Mouse (Mus musculus) liver, embryonic 12.5 days (tissue): Measurements from ENCODE around the gene Phf2. TPM values are rescaled to one million over a fixed set of nuclear protein-coding genes. Genes with fewer than 3 reads are reported as not detected.

Source experiments
- ATAC-seq: fragments of 200-750 bp; cut with Nextera tagmentation; 2 replicates; pipeline ENCODE4 v1.8.0; 2017; ENCODE audit warnings: moderate number of reproducible peaks, mild to moderate bottlenecking, moderate library complexity
- H3K27ac ChIP-seq: fragments of 300-500 bp; sonication (generic); 2 replicates; pipeline ENCODE4 v1.5.1; 2016; ENCODE audit warnings: mild to moderate bottlenecking
- H3K27me3 ChIP-seq: fragments of 300-500 bp; sonication (generic); replicated peaks from 2 replicates; pipeline ENCODE4 v1.6.1; 2016; ENCODE audit warnings: mild to moderate bottlenecking, moderate library complexity
- H3K36me3 ChIP-seq: fragments of 300-500 bp; sonication (generic); 2 replicates; pipeline ENCODE4 v1.6.1; 2016; ENCODE audit warnings: mild to moderate bottlenecking, moderate library complexity
- H3K4me1 ChIP-seq: fragments of 300-500 bp; sonication (generic); 2 replicates; pipeline ENCODE4 v1.6.1; 2016
- H3K4me2 ChIP-seq: fragments of 300-500 bp; sonication (generic); 2 replicates; pipeline ENCODE4 v1.6.1; 2016; ENCODE audit warnings: mild to moderate bottlenecking, moderate library complexity
- H3K4me3 ChIP-seq: fragments of 300-500 bp; sonication (generic); 2 replicates; pipeline ENCODE4 v1.5.1; 2016; ENCODE audit warnings: mild to moderate bottlenecking, moderate library complexity
- H3K9ac ChIP-seq: fragments of 300-500 bp; sonication (generic); 2 replicates; pipeline ENCODE4 v1.6.1; 2016; ENCODE audit warnings: mild to moderate bottlenecking, moderate library complexity
- H3K9me3 ChIP-seq: fragments of 300-500 bp; sonication (generic); replicated peaks from 2 replicates; pipeline ENCODE4 v1.6.1; 2016; ENCODE audit warnings: mild to moderate bottlenecking, moderate library complexity
- WGBS: fragments of 180-500 bp; shearing (Covaris S2); methylation state at CpG from one replicate; pipeline ENCODE4 v1.1.7; 2016; ENCODE audit not compliant: insufficient replicate concordance; 5-methylcytosine and 5-hydroxymethylcytosine counted together
- polyA plus RNA-seq: library from polyadenylated mRNA; unstranded; fragments of >200 nt; fragmentation: Nextera tagmentation; extraction: Ambion mirVana; gene quantifications from 2 replicates; pipeline ENCODE4 v1.2.1, GENCODE M21; 2016

Gene Phf2
- polyA plus RNA-seq, 1 experiment from 2014 or later = 2.9 TPM

DNA sequence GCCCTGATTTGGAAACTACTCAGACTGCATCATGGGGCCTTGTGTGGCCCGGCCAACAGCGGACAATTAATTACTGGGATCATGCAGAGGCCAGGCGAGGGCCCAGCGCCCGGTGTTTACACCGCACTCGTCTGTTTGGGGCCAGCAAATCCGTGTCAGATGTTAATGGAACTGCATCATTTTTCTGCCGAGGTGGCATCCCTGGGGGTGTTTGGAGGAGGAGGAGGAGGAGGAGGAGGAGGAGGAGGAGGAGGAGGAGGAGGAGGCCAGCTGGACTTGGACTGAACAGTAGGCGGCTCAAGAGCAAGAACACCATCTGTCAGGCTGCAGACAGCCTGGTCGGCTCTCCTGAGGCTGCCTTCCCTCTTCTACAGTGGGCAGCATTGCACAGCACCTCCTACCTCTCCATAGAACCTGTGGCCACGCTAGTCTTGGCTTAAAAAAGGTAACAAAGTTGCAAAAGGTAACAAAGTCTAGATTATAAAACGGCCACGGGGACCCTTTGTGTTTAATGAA, 72.6 kb downstream of the Phf2 start:
- WGBS = 69% methylated on average over 14 of the region's 14 CpGs
- Histone ChIP-seq H3K27ac (no peak overlapping the region), H3K36me3 (peaks cover 22% of the 10 kb centered on the region), H3K4me3 (no peak overlapping the region), H3K4me2 (no peak overlapping the region), H3K9ac (no peak overlapping the region), H3K27me3 (no peaks in the 10 kb centered on the region), H3K4me1 (peaks cover 12% of the 10 kb centered on the region), H3K9me3 (no peaks in the 10 kb centered on the region)
- ATAC-seq = no peak

DNA sequence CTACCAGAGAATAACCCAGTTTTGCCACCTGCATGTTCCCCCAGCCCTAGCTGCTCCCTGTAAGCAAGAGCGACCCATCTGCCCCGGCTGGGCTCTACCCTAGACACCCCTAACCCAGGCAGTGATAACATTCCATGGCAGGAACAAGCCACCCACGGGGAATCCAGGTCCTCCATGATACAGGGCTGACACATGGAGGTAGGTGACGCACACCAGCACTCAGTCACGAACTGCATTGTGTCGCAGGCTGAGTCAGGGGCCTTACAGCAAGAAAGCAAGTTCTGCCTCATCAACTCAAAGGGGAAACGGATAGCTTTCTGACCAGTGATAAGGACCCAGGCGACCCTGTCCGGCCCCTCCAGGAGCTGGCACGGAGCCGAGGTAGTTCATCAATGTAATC, 74.0 kb downstream of the Phf2 start:
- no peak overlapping the region for H3K4me3 ChIP-seq
- peaks cover 12% of the 10 kb centered on the region for H3K4me1 ChIP-seq
- H3K27me3 ChIP-seq = no peaks in the 10 kb centered on the region
- no peak overlapping the region for H3K27ac ChIP-seq
- H3K36me3 ChIP-seq = peaks cover 8% of the 10 kb centered on the region; the same call in 1 of the 2 replicates
- H3K4me2 ChIP-seq = no peak overlapping the region
- H3K9me3 ChIP-seq = no peaks in the 10 kb centered on the region
- ATAC-seq = no peak
- 46% methylated on average over 11 of the region's 11 CpGs for WGBS
- no peak overlapping the region for H3K9ac ChIP-seq

DNA sequence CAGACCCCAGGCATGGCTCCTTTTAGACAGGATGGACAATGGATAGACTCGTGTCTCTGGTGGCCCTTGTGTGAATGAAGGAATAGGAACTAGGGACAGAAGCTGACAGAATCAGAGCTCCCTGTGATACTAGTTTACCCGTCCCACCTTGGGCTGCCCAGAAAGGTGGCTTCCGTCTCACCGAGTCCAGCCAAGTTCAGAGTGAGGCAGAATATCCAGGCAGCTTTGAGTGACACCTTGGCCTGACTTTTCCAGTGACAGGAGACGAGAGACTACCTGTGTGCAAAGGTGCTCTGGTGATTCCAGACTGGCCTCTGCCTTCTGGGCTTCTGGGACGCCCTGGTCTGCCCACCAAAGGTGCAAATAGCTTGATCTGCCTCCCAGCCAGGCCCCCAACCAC, 75.2 kb downstream of the Phf2 start:
- 63% methylated on average over 6 of the region's 6 CpGs for WGBS
- Histone ChIP-seq H3K27ac (no peak overlapping the region), H3K9ac (no peak overlapping the region), H3K9me3 (no peaks in the 10 kb centered on the region), H3K4me1 (peaks cover 3% of the 10 kb centered on the region), H3K4me2 (no peak overlapping the region), H3K27me3 (no peaks in the 10 kb centered on the region), H3K36me3 (no peaks in the 10 kb centered on the region), H3K4me3 (no peak overlapping the region)
- no peak for ATAC-seq

DNA sequence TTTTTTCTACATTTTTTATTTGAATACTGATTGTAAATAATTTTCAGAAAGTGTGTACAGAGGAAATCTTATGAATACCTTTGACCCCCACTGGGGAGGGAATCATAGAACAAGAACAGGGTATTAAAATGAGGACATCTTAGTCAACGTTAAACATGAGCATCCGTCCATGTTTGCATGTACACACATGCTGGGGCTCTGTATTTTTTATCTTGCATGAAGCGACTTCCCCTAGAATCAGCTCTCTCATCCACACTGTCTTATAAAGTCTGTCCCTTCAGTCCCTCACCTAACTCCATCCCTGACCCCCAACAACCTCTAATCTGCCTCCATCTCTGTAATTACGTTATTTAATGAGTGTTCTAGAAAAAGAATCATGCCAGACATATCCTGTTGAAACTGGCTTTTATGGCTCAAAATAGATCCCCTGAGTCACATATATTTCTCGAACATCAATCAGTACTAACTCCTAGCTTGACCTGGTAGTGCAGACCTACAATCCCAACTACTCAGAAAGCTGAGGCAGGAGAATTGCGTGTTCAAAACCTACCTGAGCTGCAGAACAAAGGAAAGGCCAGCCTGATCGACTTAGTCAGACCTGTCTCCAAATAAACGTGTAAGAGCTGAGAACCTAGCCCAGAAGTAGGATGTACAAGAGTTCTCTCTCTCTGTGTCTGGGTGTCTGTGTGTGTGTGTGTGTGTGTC, 86.2 kb downstream of the Phf2 start:
- 68% methylated on average over 8 of the region's 8 CpGs for WGBS
- H3K27me3 ChIP-seq = peaks cover 25% of the 10 kb centered on the region; the same call in 1 of the 2 replicates
- no peak overlapping the region for H3K4me3 ChIP-seq
- H3K9ac ChIP-seq = no peak overlapping the region
- H3K9me3 ChIP-seq = no peaks in the 10 kb centered on the region
- no peak overlapping the region for H3K27ac ChIP-seq
- no peak overlapping the region for H3K4me2 ChIP-seq
- H3K4me1 ChIP-seq = peaks cover 4% of the 10 kb centered on the region; the same call in 1 of the 2 replicates
- no peaks in the 10 kb centered on the region for H3K36me3 ChIP-seq
- no peak for ATAC-seq

DNA sequence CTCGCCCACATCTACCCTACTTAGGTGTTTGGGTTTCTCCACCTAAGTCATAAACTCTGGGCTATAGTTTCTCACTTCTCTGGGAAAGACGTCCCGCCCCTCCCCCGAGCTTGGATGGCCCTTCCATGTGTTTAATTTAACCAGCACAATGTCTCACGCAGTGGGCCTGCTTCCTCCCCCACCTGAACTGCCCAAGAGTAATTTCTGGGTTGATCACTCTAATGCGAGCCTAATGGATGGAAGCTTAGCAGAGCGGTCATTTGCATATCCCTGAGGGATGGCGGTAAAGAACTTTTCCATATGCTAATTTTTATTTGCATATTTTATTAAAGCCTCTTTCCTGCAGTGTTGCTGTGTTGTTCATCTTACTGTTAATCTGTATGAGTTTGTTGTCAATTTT, 86.8 kb downstream of the Phf2 start:
- Histone ChIP-seq H3K4me2 (no peak overlapping the region), H3K27me3 (peaks cover 27% of the 10 kb centered on the region; the same call in 1 of the 2 replicates), H3K9me3 (no peaks in the 10 kb centered on the region), H3K4me1 (peaks cover 4% of the 10 kb centered on the region; the same call in 1 of the 2 replicates), H3K9ac (no peak overlapping the region), H3K27ac (no peak overlapping the region), H3K4me3 (no peak overlapping the region), H3K36me3 (no peaks in the 10 kb centered on the region)
- ATAC-seq = no peak
- 44% methylated on average over 8 of the region's 8 CpGs for WGBS

DNA sequence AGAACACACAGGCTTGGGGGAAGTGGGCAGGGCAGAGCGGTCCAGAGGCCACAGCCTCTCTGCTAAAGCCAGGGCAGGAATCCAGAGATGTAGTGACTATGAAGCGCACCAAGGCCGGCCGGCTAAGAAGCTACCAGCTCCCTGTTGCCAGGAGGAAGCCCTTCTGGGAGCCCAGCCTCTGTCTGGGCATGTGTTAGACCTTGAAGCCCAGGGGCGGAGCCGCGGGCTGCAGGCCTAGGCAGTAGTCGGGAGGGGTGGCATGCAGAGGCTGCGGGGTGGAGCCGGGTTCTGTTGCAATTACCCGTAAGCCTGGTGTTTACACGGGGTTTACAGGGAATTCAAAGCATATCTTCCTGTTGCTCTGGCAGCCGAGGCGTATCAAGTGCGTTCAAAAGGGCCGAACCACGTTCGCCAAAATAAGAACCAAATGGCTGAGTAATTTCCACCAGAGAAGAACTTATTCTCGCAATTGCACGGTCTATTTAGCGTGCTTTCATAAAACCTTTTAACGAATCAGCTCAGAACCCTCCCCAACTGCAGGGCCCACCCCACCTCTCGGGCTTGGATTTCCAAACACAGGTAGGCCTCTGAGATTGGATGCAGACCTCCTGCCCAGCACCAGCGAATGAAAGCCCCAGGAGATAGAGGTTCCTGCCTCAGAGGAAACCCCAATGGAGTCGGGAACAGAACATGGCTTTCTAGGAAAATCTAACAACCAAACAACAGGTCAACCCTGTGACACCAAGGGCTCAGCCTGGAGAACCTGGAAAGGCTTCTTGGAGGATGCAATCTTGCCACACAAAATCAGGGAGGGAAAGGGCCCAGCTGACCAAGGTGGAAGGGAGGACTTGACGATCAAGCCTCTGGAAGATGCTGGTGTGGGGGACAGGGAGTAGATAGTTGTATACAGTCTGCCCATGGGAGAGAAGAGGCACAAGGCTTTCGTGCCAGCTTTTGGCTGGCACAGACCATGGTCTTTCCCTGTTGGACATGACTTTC, 87.9 kb downstream of the Phf2 start:
- peak; percentile 57; the same call in 1 of the 2 replicates for ATAC-seq
- 39% methylated on average over 27 of the region's 27 CpGs for WGBS
- Histone ChIP-seq H3K4me2 (0 out of 2 replicates have a peak overlapping the region, but pooled peaks have one; percentile 19), H3K4me3 (no peak overlapping the region), H3K4me1 (peaks cover 4% of the 10 kb centered on the region; the same call in 1 of the 2 replicates), H3K9me3 (no peaks in the 10 kb centered on the region), H3K36me3 (no peaks in the 10 kb centered on the region), H3K9ac (no peak overlapping the region), H3K27me3 (peaks cover 27% of the 10 kb centered on the region; the same call in 1 of the 2 replicates), H3K27ac (no peak overlapping the region)

DNA sequence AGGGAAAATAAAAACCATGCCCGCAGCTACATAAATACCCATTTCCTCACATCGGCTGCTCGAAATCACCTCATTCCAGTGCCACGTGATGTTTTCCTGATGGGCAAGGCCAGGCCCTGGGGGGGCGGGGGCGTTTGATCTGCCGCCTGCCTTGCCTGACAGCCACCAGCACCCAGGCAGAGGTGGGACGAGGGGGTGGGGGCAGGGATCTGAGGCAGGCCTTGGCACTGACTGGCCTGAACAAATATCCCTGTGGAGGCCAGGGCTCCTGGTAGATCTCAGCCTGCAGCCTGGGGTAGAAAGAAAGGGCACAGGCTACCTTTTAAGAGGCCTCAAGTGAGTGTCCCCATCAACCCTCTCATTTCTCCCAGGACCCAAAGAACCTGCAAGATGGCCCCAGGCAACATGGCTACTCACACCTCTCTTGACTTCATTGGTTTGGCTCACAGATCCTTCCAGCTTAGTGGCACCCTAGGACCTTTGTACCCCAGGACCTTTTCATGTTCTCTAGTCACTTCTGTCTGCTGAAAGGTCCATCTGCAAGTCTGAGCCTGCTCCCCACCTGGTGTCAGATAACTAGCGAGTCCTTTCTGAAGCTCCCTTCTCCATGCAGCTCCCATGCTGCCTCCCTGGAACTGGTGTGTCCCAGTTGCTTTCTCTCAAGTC, 90.4 kb downstream of the Phf2 start:
- no peak for ATAC-seq
- peaks cover 27% of the 10 kb centered on the region; the same call in 1 of the 2 replicates for H3K27me3 ChIP-seq
- H3K4me2 ChIP-seq = no peak overlapping the region
- peaks cover 4% of the 10 kb centered on the region; the same call in 1 of the 2 replicates for H3K4me1 ChIP-seq
- WGBS = 47% methylated on average over 9 of the region's 9 CpGs
- H3K27ac ChIP-seq = no peak overlapping the region
- H3K9me3 ChIP-seq = no peaks in the 10 kb centered on the region
- H3K9ac ChIP-seq = no peak overlapping the region
- no peaks in the 10 kb centered on the region for H3K36me3 ChIP-seq
- H3K4me3 ChIP-seq = no peak overlapping the region

DNA sequence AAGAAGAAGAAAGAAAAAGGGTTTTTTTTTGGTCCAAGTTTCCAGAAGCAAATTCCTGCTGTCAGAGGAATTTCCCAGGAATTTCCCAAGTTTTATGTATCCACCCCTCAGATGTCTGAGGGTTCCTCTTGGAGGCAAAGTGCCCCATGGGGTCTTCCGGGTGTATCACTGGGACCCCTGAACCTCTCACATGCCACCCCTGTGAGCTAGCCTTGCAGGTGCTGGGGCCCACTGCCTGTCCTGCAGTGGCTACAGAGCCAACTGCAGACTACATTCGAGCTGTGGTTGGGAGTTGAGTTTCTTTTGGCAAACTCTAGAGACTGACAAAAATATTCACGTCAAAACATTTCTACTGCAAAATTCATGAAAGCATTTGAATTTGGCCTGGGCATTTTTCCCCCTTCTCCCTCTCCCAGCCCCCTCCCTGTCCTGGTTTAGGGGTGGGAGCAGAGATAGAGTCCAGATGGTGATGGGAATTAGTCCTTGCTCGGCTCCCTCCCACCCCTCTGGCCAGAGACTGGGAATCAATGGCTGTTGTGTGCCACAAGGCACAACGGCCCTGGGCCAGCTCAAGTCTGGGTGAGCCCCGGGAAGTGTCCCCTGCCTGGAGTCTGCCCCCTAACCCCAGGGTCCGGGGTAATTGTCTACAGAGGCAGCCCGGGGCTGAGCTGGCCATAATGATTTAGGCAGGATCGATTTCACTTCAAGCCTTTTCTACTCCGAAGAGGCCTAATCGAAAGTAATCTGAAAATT, 91.2 kb downstream of the Phf2 start:
- Histone ChIP-seq H3K9me3 (no peaks in the 10 kb centered on the region), H3K4me1 (peaks cover 4% of the 10 kb centered on the region; the same call in 1 of the 2 replicates), H3K36me3 (no peaks in the 10 kb centered on the region), H3K27ac (no peak overlapping the region), H3K4me3 (no peak overlapping the region), H3K27me3 (peaks cover 27% of the 10 kb centered on the region; the same call in 1 of the 2 replicates), H3K4me2 (no peak overlapping the region), H3K9ac (no peak overlapping the region)
- 45% methylated on average over 11 of the region's 11 CpGs for WGBS
- no peak for ATAC-seq

DNA sequence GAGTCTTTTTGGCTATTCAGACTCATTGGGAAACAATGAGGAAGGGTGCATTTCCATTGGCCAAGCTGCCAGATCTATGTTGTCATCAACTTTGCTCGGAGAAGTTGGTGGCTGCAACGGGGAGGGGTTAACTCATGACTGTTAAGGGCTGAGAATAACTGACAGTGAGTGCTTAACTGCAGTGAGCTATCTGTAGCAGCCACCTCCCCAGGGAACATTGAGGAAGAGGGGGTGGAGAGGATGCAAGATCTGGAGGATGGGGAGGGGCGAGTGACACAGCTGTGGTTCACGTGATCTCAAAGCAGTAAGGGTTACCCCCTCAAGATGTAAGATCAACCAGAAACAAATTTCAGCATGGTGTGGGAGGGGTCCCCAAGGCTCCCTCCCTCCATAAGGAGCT, 92.8 kb downstream of the Phf2 start:
- peaks cover 19% of the 10 kb centered on the region; the same call in 1 of the 2 replicates for H3K27me3 ChIP-seq
- no peak overlapping the region for H3K4me3 ChIP-seq
- 27% methylated on average over 4 of the region's 4 CpGs for WGBS
- no peak overlapping the region for H3K4me2 ChIP-seq
- H3K9me3 ChIP-seq = no peaks in the 10 kb centered on the region
- H3K9ac ChIP-seq = no peak overlapping the region
- H3K4me1 ChIP-seq = peaks cover 4% of the 10 kb centered on the region; the same call in 1 of the 2 replicates
- no peak for ATAC-seq
- no peak overlapping the region for H3K27ac ChIP-seq
- H3K36me3 ChIP-seq = no peaks in the 10 kb centered on the region

DNA sequence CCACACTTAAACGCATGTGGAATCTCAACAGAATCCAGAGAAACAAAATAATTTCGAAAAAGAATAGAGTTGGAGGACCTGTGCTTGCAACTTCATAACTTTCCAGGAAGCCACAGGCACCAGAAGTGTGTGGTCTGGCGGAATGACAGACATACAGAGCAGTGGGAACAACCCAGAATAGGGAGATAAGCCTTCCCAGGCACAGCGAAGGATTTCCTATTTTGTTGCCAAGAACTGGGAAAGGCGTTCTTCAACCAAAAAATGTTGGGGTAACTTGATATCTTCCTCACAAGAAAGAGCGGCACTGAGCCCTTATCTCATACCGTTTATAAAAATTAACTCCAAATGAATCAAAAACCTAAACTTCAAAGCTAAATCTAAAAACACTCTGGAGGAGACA, 96.4 kb downstream of the Phf2 start:
- WGBS = 42% methylated on average over 7 of the region's 7 CpGs
- no peak for ATAC-seq

DNA sequence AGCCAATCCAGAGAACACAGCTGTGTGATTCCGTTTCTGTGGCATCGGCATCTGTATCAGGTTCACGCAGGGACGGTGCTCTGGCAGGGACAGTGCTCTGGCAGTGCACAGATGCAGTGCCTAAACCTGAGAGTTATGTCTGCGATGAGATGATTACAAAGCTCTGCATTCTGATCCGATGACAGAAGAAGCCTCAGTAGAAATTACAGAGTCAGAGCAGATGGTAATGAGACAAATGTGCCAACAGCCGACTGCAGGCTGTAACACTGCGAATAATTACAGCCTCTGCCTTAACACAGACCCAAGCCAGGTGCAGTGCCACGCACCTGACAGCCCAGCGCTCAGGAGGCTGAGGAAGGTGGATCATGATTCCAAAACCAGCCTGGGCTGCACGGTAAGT, 102.8 kb downstream of the Phf2 start:
- Histone ChIP-seq H3K9me3 (no peaks in the 10 kb centered on the region), H3K4me3 (no peak overlapping the region), H3K9ac (no peak overlapping the region), H3K4me1 (no peaks in the 10 kb centered on the region), H3K27ac (no peak overlapping the region), H3K4me2 (no peak overlapping the region), H3K27me3 (peaks cover 11% of the 10 kb centered on the region), H3K36me3 (no peaks in the 10 kb centered on the region)
- 74% methylated on average over 11 of the region's 11 CpGs for WGBS
- no peak for ATAC-seq

More for the DNA sequence above, 96.4 kb downstream of the Phf2 start:
- no peak overlapping the region for H3K4me2 ChIP-seq
- H3K27ac ChIP-seq = no peak overlapping the region
- no peak overlapping the region for H3K4me3 ChIP-seq
- no peaks in the 10 kb centered on the region; the same call in 1 of the 2 replicates for H3K27me3 ChIP-seq
- H3K9me3 ChIP-seq = no peaks in the 10 kb centered on the region
- H3K9ac ChIP-seq = no peak overlapping the region
- no peaks in the 10 kb centered on the region for H3K4me1 ChIP-seq
- H3K36me3 ChIP-seq = no peaks in the 10 kb centered on the region
